Mouse (Mus musculus): ENCODE measurements around the gene Gm10220.
"Not testable (repeated sequence)": the region's sequence is repeated elsewhere in the genome, so short reads cannot be mapped to it uniquely, and the experiment has no call there.

Gene Gm10220

GRCm38 (mm10) chr5:26121321-26121720 lies at the start of gene Gm10220:
Gm10220 (minus strand) TSS chr5:26121421.
- in situ Hi-C loops (cut with MboI, MseI) = not testable (repeated sequence)

- in situ Hi-C loops (cut with MboI, MseI) = no loop called here
Measured at GRCm38 (mm10) chr5:26169855-26170254, 48.6 kb upstream of the Gm10220 start.

- in situ Hi-C loops (cut with MboI, MseI) = no loop called here
Measured at GRCm38 (mm10) chr5:26165791-26166165, 44.6 kb upstream of the Gm10220 start.

DNA sequence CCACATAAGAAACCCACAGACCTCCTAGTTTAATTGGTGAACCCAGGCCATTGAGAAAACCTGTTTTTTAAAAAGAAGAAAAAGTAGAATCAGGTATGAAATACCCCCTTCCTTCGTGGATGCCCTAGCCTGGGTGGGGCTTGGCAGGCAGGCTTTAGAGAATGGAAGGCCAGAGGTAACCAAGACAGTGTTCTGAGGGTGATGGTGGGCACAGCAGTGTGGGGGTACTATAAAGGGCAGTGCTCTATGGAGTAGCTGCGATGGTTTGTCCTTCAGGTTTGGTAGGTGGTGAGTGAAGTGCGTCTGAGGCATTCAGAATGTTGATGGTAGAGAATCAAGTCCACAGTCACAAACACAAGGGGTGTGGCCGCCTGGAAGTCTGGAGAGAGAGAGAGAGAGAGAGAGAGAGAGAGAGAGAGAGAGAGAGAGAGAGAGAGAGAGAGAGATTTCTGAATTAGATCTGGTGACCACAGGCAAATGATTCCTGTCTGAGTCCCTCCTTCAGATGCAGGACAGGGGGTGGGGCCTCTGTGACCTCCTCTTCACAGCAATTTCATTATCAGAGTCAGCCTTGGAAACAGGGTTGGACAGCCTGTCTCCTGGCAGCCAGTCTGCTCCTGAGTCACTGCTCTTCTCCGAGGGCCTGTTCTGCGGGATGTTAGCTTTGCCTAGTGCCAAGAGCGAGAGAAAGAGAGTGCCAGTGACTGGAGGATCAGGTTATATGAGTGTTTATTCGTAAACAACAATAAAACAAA lies 44.0 kb upstream of the Gm10220 start:
- in situ Hi-C loops (cut with MboI, MseI) = no loop called here

GRCm38 (mm10) chr5:26157396-26158170 lies 36.4 kb upstream of the Gm10220 start:
- in situ Hi-C loops (cut with MboI, MseI) = no loop called here

GRCm38 (mm10) chr5:26142891-26143290 lies 21.7 kb upstream of the Gm10220 start:
- in situ Hi-C loops (cut with MboI, MseI) = no loop called here

GRCm38 (mm10) chr5:26105262-26105661 lies 16.0 kb downstream of the Gm10220 start, which contains the start of gene 5031410I06Rik:
5031410I06Rik (minus strand) TSS chr5:26105362.
- in situ Hi-C loops (cut with MboI, MseI) = not testable (repeated sequence)

DNA sequence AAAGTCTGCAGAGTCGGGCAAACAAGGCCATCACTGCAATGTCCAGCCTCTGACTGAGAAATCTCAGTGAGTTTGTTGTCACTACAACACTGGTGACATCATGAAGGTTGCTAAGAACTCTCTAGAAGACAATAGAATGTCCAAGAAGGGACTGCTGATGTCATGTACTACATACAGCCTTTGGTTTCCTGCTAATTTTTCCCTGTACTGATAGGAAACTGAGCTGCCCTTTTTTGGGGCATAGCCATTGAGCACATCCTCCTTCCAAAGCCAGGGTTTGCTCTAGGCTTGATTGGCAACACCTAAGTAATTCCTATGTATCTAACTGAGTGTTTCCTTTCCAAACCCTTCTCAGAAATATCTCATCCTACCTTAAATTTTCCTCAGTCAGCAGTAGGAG lies 32.0 kb downstream of the Gm10220 start, which contains the start of gene Gm10471:
Gene Gm10471, minus strand, starts transcription at position 101 of the 400 bp plus-strand sequence.
- in situ Hi-C loops (cut with MboI, MseI) = loop anchor here (5.0 kb wide), 2 partner anchors 52 to 87 kb away; partner anchors contain the start of genes Gm1979 and Speer4a

DNA sequence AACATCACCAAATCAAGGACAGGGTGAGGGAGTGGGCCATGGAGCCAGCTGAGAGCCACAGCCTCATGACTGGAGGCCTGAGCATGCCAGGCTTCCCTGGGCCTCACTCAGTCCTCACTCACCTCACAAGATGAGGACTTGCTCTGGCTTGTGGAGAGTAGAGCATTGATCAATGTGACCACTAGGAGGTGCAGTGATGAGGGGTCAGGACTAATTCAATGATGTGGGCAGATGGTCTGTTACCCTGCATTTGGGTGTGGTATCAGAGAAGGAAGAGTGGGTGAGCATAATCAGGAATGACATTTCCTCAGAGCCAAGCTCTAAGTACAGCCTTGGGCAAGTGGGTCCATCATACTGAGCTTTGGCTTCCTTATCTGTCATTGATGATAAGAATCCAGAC lies 42.2 kb downstream of the Gm10220 start:
- in situ Hi-C loops (cut with MboI, MseI) = not testable (repeated sequence)

DNA sequence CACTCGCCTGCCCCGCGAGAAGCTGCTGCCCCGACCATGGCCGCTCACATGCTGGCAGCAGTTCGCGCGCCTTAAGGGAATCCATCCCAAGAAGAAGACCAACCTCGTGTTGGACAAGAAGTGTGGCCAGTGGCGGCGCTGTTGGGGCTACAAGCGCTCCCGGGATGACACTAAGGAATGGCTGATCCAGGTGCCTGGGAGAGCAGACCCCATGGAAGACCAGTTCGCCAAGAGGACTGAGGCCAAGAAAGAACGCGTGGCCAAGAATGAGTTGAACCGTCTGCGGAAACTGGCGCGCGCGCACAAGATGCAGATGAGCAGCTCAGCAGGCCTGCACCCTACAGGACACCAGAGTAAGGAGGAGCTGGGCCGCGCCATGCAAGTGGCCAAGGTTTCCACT lies 50.5 kb downstream of the Gm10220 start:
- in situ Hi-C loops (cut with MboI, MseI) = no loop called here

All from regulatory T cell (primary cell).